Mouse (Mus musculus) liver, postnatal 0 days (tissue): ENCODE measurements around the gene Slc25a39. TPM values are rescaled to one million over a fixed set of nuclear protein-coding genes. Genes with fewer than 3 reads are reported as not detected.

Experiments
- ATAC-seq: fragments of 200-750 bp; cut with Nextera tagmentation; 2 replicates; pipeline ENCODE4 v1.8.0; 2017; ENCODE audit warnings: mild to moderate bottlenecking, moderate library complexity
- DNase-seq: peaks from one replicate; pipeline ENCODE4 v3.0.0-alpha.2; 2016
- H3K27ac ChIP-seq: fragments of 300-500 bp; sonication (generic); 2 replicates; pipeline ENCODE4 v1.5.1; 2014; ENCODE audit warnings: antibody characterized with exemption, moderate library complexity, mild to moderate bottlenecking, low read depth
- H3K27me3 ChIP-seq: fragments of 300-500 bp; sonication (generic); 2 replicates; pipeline ENCODE4 v1.6.1; 2014; ENCODE audit warnings: low read length, control low read depth, mixed read lengths; ENCODE audit not compliant: insufficient read depth
- H3K36me3 ChIP-seq: fragments of 300-500 bp; sonication (generic); replicated peaks from 2 replicates; pipeline ENCODE4 v1.6.1; 2014; ENCODE audit warnings: mild to moderate bottlenecking, control low read depth, low read length, moderate library complexity, mixed read lengths; ENCODE audit not compliant: insufficient read depth
- H3K4me1 ChIP-seq: fragments of 300-500 bp; sonication (generic); 2 replicates; pipeline ENCODE4 v1.6.1; 2014; ENCODE audit warnings: antibody characterized with exemption, mild to moderate bottlenecking, control low read depth; ENCODE audit not compliant: insufficient read depth
- H3K4me2 ChIP-seq: fragments of 300-500 bp; sonication (generic); 2 replicates; pipeline ENCODE4 v1.6.1; 2014; ENCODE audit warnings: low read depth, mild to moderate bottlenecking, low read length, moderate library complexity, mixed read lengths
- H3K4me3 ChIP-seq: fragments of 300-500 bp; sonication (generic); 2 replicates; pipeline ENCODE4 v1.5.1; 2014; ENCODE audit warnings: low read depth, low read length
- H3K9ac ChIP-seq: fragments of 300-500 bp; sonication (generic); replicated peaks from 2 replicates; pipeline ENCODE4 v1.6.1; 2014; ENCODE audit warnings: mild to moderate bottlenecking, moderate library complexity
- H3K9me3 ChIP-seq: fragments of 300-500 bp; sonication (generic); 2 replicates; pipeline ENCODE4 v1.6.1; 2016; ENCODE audit warnings: mild to moderate bottlenecking, control low read depth, low read length, mixed read lengths
- CTCF ChIP-seq: sonication (generic); IDR thresholded peaks from 2 replicates; pipeline ENCODE4 v1.5.1; 2016; ENCODE audit warnings: antibody characterized with exemption, low read depth
- EP300 ChIP-seq: IDR thresholded peaks from 2 replicates; pipeline ENCODE4 v1.6.1; 2016; ENCODE audit warnings: antibody characterized with exemption, low read depth, mild to moderate bottlenecking
- WGBS: fragments of 180-500 bp; shearing (Covaris S2); extraction: QIAGEN DNeasy Blood & Tissue Kit; methylation state at CpG from one replicate; pipeline ENCODE4 v1.1.7; 2014; ENCODE audit not compliant: insufficient replicate concordance; 5-methylcytosine and 5-hydroxymethylcytosine counted together
- polyA plus RNA-seq: library from polyadenylated mRNA; unstranded; fragments of >200 nt; fragmentation: Nextera tagmentation; extraction: Ambion mirVana; gene quantifications from 2 replicates; pipeline ENCODE4 v1.2.1, GENCODE M21; 2015

The Slc25a39 gene
- polyA plus RNA-seq, 1 experiment from 2014 or later = 510 TPM

GRCm38 (mm10) chr11:102385075-102385474, 22.7 kb downstream of the Slc25a39 start:
- Histone ChIP-seq H3K4me1 (peaks cover 22% of the 10 kb centered on the region), H3K4me3 (no peak overlapping the region), H3K9ac (no peak overlapping the region), H3K4me2 (no peak overlapping the region), H3K27me3 (0 out of 2 replicates have a peak, but pooled peaks cover 2% of the 10 kb centered on the region), H3K9me3 (no peaks in the 10 kb centered on the region), H3K27ac (no peak overlapping the region), H3K36me3 (no peaks in the 10 kb centered on the region)
- 43% methylated on average over 4 of the region's 4 CpGs for WGBS
- no peak for DNase-seq
- no peak for ATAC-seq
- TF ChIP-seq EP300 = no peak
- TF ChIP-seq CTCF = no peak

GRCm38 (mm10) chr11:102384418-102384817, 23.3 kb downstream of the Slc25a39 start:
- Histone ChIP-seq H3K36me3 (no peaks in the 10 kb centered on the region), H3K4me2 (no peak overlapping the region), H3K4me3 (no peak overlapping the region), H3K27ac (no peak overlapping the region), H3K27me3 (0 out of 2 replicates have a peak, but pooled peaks cover 2% of the 10 kb centered on the region), H3K9me3 (no peaks in the 10 kb centered on the region), H3K4me1 (peaks cover 22% of the 10 kb centered on the region), H3K9ac (no peak overlapping the region)
- no peak for DNase-seq
- no peak for ATAC-seq
- no peak for TF ChIP-seq CTCF
- TF ChIP-seq EP300 = no peak
- 63% methylated on average over 2 of the region's 2 CpGs for WGBS

DNA sequence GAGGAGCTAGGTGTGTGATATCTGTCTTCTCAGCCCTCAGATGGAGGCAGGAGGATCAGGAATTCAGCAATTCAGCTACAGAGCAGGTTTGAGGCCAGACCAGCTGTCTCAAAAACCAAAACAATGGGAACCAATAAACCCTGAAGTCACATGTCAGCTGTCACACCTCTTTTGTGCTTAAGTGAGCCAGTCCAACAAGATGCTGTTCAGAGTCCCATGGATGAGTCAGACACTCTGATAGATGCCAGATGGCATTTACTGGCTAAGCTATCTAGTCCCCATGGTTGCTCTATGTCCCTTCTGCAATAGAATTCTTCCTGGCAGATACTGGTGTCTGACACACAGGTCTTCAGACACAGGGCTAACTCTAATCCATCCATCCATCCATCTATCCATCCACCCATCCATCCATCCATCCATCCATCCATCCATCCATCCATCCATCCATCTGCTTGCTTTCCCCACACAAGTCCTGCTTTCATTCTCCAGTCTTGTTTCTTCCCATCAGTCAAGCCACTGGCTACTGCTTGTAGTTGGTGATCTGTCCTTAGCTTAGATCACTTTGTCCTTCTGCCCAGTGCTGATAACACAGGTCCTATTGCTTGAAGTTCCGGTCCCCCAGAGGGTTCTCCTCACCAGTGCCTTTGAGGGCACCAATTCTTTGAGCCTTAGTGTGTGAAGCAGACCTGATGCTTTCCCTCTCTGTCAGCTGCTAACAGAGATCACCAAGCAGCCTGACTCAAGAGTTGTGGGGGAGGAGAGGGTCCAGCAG, 24.2 kb downstream of the Slc25a39 start:
- ATAC-seq = no peak
- H3K4me3 ChIP-seq = no peak overlapping the region
- no peak overlapping the region for H3K9ac ChIP-seq
- H3K36me3 ChIP-seq = no peaks in the 10 kb centered on the region
- DNase-seq = peak; percentile 11
- H3K4me1 ChIP-seq = peaks cover 22% of the 10 kb centered on the region
- H3K27me3 ChIP-seq = 0 out of 2 replicates have a peak, but pooled peaks cover 2% of the 10 kb centered on the region
- no peak for TF ChIP-seq CTCF
- no peak for TF ChIP-seq EP300
- no peak overlapping the region for H3K27ac ChIP-seq
- WGBS = 50% methylated on average over 1 of the region's 1 CpGs
- H3K4me2 ChIP-seq = peak overlapping the region; percentile 24; the same call in 1 of the 2 replicates
- H3K9me3 ChIP-seq = peaks cover 6% of the 10 kb centered on the region

- H3K9me3 ChIP-seq = peaks cover 6% of the 10 kb centered on the region
- TF ChIP-seq EP300 (no peak), CTCF (no peak)
- no peak overlapping the region for H3K4me2 ChIP-seq
- peak overlapping the region; percentile 83; the same call in 1 of the 2 replicates for H3K27ac ChIP-seq
- H3K4me1 ChIP-seq = peaks cover 22% of the 10 kb centered on the region
- ATAC-seq (no peak), DNase-seq (no peak)
- H3K9ac ChIP-seq = no peak overlapping the region
- WGBS = 62% methylated on average over 3 of the region's 3 CpGs
- H3K36me3 ChIP-seq = no peaks in the 10 kb centered on the region
- H3K27me3 ChIP-seq = 0 out of 2 replicates have a peak, but pooled peaks cover 2% of the 10 kb centered on the region
- H3K4me3 ChIP-seq = no peak overlapping the region
These were observed 25.0 kb downstream of the Slc25a39 start for GRCm38 (mm10) chr11:102382794-102383193.

- H3K36me3 ChIP-seq = no peaks in the 10 kb centered on the region
- H3K27ac ChIP-seq = peak overlapping the region; percentile 83
- no peak overlapping the region for H3K9ac ChIP-seq
- ATAC-seq (peak; percentile 90), DNase-seq (peak; percentile 22)
- peaks cover 32% of the 10 kb centered on the region for H3K4me1 ChIP-seq
- H3K27me3 ChIP-seq = 0 out of 2 replicates have a peak, but pooled peaks cover 2% of the 10 kb centered on the region
- H3K4me2 ChIP-seq = peak overlapping the region; percentile 10; the same call in 1 of the 2 replicates
- peaks cover 6% of the 10 kb centered on the region for H3K9me3 ChIP-seq
- H3K4me3 ChIP-seq = no peak overlapping the region
- TF ChIP-seq EP300 (0 out of 2 replicates have a peak, but pooled peaks have one; percentile 9), CTCF (no peak)
- WGBS = 40% methylated on average over 4 of the region's 4 CpGs
These were observed 26.2 kb downstream of the Slc25a39 start for GRCm38 (mm10) chr11:102381341-102382100.

DNA sequence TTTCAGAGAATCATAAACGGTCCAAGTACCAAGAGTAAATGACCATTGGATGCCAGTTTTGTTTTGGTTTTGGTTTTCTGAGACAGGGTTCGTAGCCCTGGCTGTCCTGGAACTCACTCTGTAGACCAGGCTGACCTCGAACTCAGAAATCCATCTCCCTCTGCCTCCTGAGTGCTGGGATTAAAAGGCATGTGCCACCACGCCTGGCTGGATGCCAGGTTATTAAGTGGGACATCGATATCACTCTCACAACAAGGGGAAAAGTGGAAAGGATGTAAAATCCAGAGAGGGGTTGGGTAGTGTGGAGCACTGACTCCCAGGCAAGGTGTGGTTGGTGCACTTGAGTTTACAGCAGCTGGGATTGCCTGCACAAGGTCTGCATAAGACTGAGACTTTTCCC, 27.7 kb downstream of the Slc25a39 start:
- DNase-seq = peak; percentile 11
- H3K4me2 ChIP-seq = no peak overlapping the region
- no peak overlapping the region for H3K27ac ChIP-seq
- ATAC-seq = no peak
- no peak overlapping the region for H3K9ac ChIP-seq
- H3K4me1 ChIP-seq = peaks cover 37% of the 10 kb centered on the region
- H3K36me3 ChIP-seq = no peaks in the 10 kb centered on the region
- WGBS = 73% methylated on average over 5 of the region's 5 CpGs
- H3K9me3 ChIP-seq = peaks cover 6% of the 10 kb centered on the region
- TF ChIP-seq EP300 (no peak), CTCF (no peak)
- no peaks in the 10 kb centered on the region for H3K27me3 ChIP-seq
- H3K4me3 ChIP-seq = no peak overlapping the region
